Mouse (Mus musculus) mouse trophoblast stem cell (cell line): ENCODE data around the gene Irgm2.
"Not testable (repeated sequence)": the region's sequence is repeated elsewhere in the genome, so short reads cannot be mapped to it uniquely, and the experiment has no call there.

ENCODE experiments used
- in situ Hi-C, 2 experiments: fragments of 300-500 bp; cut with MseI, MboI; formaldehyde crosslinking; loops; 2 replicates in 1 of 2; 3 replicates in 1 of 2; pipeline ENCODE4 v1.15.1; 2025

The Irgm2 gene

GRCm38 (mm10) chr11:58199229-58200037, at the start of gene Irgm2, which contains the start of gene Igtp:
Irgm2 (plus strand) TSS chr11:58199618.
Igtp (plus strand) TSS chr11:58199556.
- in situ Hi-C loops, result not testable (repeated sequence)

- in situ Hi-C loops, result no loop called here
Observed at GRCm38 (mm10) chr11:58155458-58155857, 44.0 kb upstream of the Irgm2 start.

- in situ Hi-C loops, result no loop called here
Observed at GRCm38 (mm10) chr11:58156871-58157270, 42.5 kb upstream of the Irgm2 start.

GRCm38 (mm10) chr11:58165072-58165471, 34.3 kb upstream of the Irgm2 start:
- in situ Hi-C loops, result no loop called here

GRCm38 (mm10) chr11:58167822-58168166, 31.6 kb upstream of the Irgm2 start:
- in situ Hi-C loops, result no loop called here

- in situ Hi-C loops, result no loop called here
Observed at GRCm38 (mm10) chr11:58168167-58168915, 31.1 kb upstream of the Irgm2 start, which contains the start of gene Gemin5. Gemin5 (minus strand) TSS chr11:58168539.

GRCm38 (mm10) chr11:58169666-58170065, 29.8 kb upstream of the Irgm2 start:
- in situ Hi-C loops, result loop anchor here in 1 of 2 experiments (10.0 kb wide), 1 partner anchor 135 kb away; the partner anchor contains the start of gene Zfp692

- in situ Hi-C loops, result loop anchor here in 1 of 2 experiments (10.0 kb wide), 1 partner anchor 133 kb away; the partner anchor contains the start of gene Zfp692
Observed at GRCm38 (mm10) chr11:58171459-58172091, 27.8 kb upstream of the Irgm2 start, which contains the start of gene Mrpl22. Mrpl22 (plus strand) TSS chr11:58171661.

- in situ Hi-C loops, result loop anchor here (5.0 to 10.0 kb wide), 2 partner anchors 48 to 125 kb away; partner anchors contain the start of gene Zfp692 (in 1 of the 2)
Observed at GRCm38 (mm10) chr11:58179563-58179962, 19.9 kb upstream of the Irgm2 start.

GRCm38 (mm10) chr11:58179986-58180385, 19.4 kb upstream of the Irgm2 start:
- in situ Hi-C loops, result loop anchor here (5.0 to 10.0 kb wide), 3 partner anchors 42 to 125 kb away; partner anchors contain the start of gene Zfp692 (in 1 of the 2)

- in situ Hi-C loops, result loop anchor here in 1 of 2 experiments (5.0 kb wide), 1 partner anchor 42 kb away; no protein-coding TSS in a partner anchor
Observed at GRCm38 (mm10) chr11:58180756-58181155, 18.7 kb upstream of the Irgm2 start.

GRCm38 (mm10) chr11:58183579-58183978, 15.8 kb upstream of the Irgm2 start:
- in situ Hi-C loops, result loop anchor here in 1 of 2 experiments (5.0 kb wide), 1 partner anchor 39 kb away; no protein-coding TSS in a partner anchor

- in situ Hi-C loops, result no loop called here
Observed at GRCm38 (mm10) chr11:58189675-58190074, 9.7 kb upstream of the Irgm2 start.

GRCm38 (mm10) chr11:58193326-58193725, 6.1 kb upstream of the Irgm2 start:
- in situ Hi-C loops, result no loop called here

- in situ Hi-C loops, result no loop called here
Observed at GRCm38 (mm10) chr11:58193860-58194520, 5.4 kb upstream of the Irgm2 start.

GRCm38 (mm10) chr11:58198663-58199062, 755 bp upstream of the Irgm2 start:
- in situ Hi-C loops, result no loop called here

GRCm38 (mm10) chr11:58200226-58200625, 808 bp downstream of the Irgm2 start:
- in situ Hi-C loops, result no loop called here

- in situ Hi-C loops, result no loop called here
Observed at GRCm38 (mm10) chr11:58201052-58201451, 1.6 kb downstream of the Irgm2 start.

- in situ Hi-C loops, result no loop called here
Observed at GRCm38 (mm10) chr11:58210321-58210886, 11.0 kb downstream of the Irgm2 start.

GRCm38 (mm10) chr11:58211062-58211681, 11.8 kb downstream of the Irgm2 start:
- in situ Hi-C loops, result no loop called here
